In genomic region chr14:108664864-108665263, GRCm38 (mm10) we compare ENCODE assay signal across 22 mouse cellular contexts.
DNase-seq lines count a peak whose midpoint lies in the region; ATAC-seq and TF ChIP-seq lines count a peak whose summit lies in the region.
"Had no signal": no experiment of that assay in that cellular context is flagged by ENCODE, and none has a peak within 500 bp of the region (broad histone marks: within the 10 kb centered on the region; RNA-seq: fewer than 3 reads in every experiment).

No protein-coding gene starts in this region.

- no peak overlapping the region for H3ac ChIP-seq in myocyte (ENCODE audit: control insufficient read depth, insufficient read length)

- no peak for TF ChIP-seq EP300 in CH12.LX (IDR thresholded peaks at IDR 0.05; ENCODE audit: low read length)

- no peaks in the 10 kb centered on the region for H3K4me1 ChIP-seq in heart, embryonic 13.5 days
- no peaks in the 10 kb centered on the region for H3K4me1 ChIP-seq in hindbrain, embryonic 14.5 days (replicated peaks; ENCODE audit: control insufficient read depth, insufficient read depth, low read length)
- H3K4me1 ChIP-seq in hindbrain, postnatal 0 days (ENCODE audit: insufficient read depth, low read length), result no peaks in the 10 kb centered on the region
- no peaks in the 10 kb centered on the region for H3K4me1 ChIP-seq in CH12.LX (ENCODE audit: control insufficient read depth in 1 of 2, insufficient read depth in 2 of 2)
- H3K4me1 ChIP-seq: embryonic facial prominence, embryonic 10.5 days; forebrain, embryonic 13.5 days; hindbrain, embryonic 13.5 days had no signal

- no peaks in the 10 kb centered on the region for H3K27me3 ChIP-seq in heart, embryonic 13.5 days (replicated peaks)
- H3K27me3 ChIP-seq in hindbrain, embryonic 14.5 days (ENCODE audit: control insufficient read depth, insufficient read depth, low read length), result no peaks in the 10 kb centered on the region
- H3K27me3 ChIP-seq in hindbrain, postnatal 0 days (ENCODE audit: insufficient read depth, low read length), result no peaks in the 10 kb centered on the region
- H3K27me3 ChIP-seq in CH12.LX (replicated peaks) (no peaks in the 10 kb centered on the region), myocyte (ENCODE audit: control insufficient read depth, insufficient read depth, insufficient read length) (no peaks in the 10 kb centered on the region)
- H3K27me3 ChIP-seq: forebrain, embryonic 13.5 days; hindbrain, embryonic 13.5 days had no signal

- no peaks in the 10 kb centered on the region; the same call in 1 of the 2 replicates for H3K9me3 ChIP-seq in heart, embryonic 13.5 days
- H3K9me3 ChIP-seq in hindbrain, embryonic 14.5 days (ENCODE audit: control insufficient read depth, low read length), result no peaks in the 10 kb centered on the region
- H3K9me3 ChIP-seq in hindbrain, postnatal 0 days (ENCODE audit: low read length), result no peaks in the 10 kb centered on the region
- peaks cover 10% of the 10 kb centered on the region for H3K9me3 ChIP-seq in CH12.LX (replicated peaks; ENCODE audit: low read length)
- H3K9me3 ChIP-seq: embryonic facial prominence, embryonic 10.5 days; hindbrain, embryonic 13.5 days had no signal

- no peak overlapping the region for H3K9ac ChIP-seq in heart, embryonic 13.5 days
- no peak overlapping the region for H3K9ac ChIP-seq in hindbrain, embryonic 14.5 days
- no peak overlapping the region for H3K9ac ChIP-seq in hindbrain, postnatal 0 days (replicated peaks; ENCODE audit: low read length)
- H3K9ac ChIP-seq in CH12.LX (ENCODE audit: insufficient read depth, low read depth), result no peak overlapping the region
- H3K9ac ChIP-seq: forebrain, embryonic 13.5 days; forebrain, postnatal 0 days; hindbrain, embryonic 13.5 days had no signal

- DNase-seq in heart, adult 18-20 months, result no peak
- peak; percentile 22 for DNase-seq in hindbrain, embryonic 14.5 days (ENCODE audit: low spot score)
- DNase-seq in hindbrain, postnatal 0 days (ENCODE audit: low spot score), result no peak
- peak; percentile 9 for DNase-seq in CH12.LX (ENCODE audit: extremely low read depth)
- DNase-seq in cerebellum, postnatal 4 days (ENCODE audit: low spot score in 2 of 2), result no peak
- DNase-seq: adrenal gland, adult 8-10 months; adrenal gland, postnatal 36 days; cerebellum, adult 18-20 months; cerebellum, adult 9-11 months; cerebellum, postnatal 36 days; forebrain, postnatal 0 days; gastrocnemius, postnatal 36 days; heart, adult 2 months; heart, postnatal 10 days; kidney, adult 8-10 months had no signal

- dilution Hi-C loops in CH12.LX (cut with MboI; ENCODE audit: extremely low pct_ligation_motif_present, extremely low pct_unique_long_range_greater_than_20kb, low sequenced_read_pairs), result no loop called here

- no peak for ATAC-seq in heart, embryonic 13.5 days (ENCODE audit: extremely low read depth, insufficient number of reproducible peaks, low FRiP score, low TSS enrichment)
- ATAC-seq in hindbrain, embryonic 14.5 days (ENCODE audit: low FRiP score), result no peak
- no peak for ATAC-seq in hindbrain, postnatal 0 days
- ATAC-seq: forebrain, embryonic 13.5 days; forebrain, postnatal 0 days; intestine, postnatal 0 days had no signal

- no peak for TF ChIP-seq RAD21 in CH12.LX (IDR thresholded peaks at IDR 0.05; ENCODE audit: low read depth, low read length)

- in situ Hi-C loops in CH12.LX (cut with MboI; ENCODE audit: low pct_ligation_motif_present, low pct_unique_long_range_greater_than_20kb, low sequenced_read_pairs), result no loop called here

- H3K4me2 ChIP-seq in heart, embryonic 13.5 days, result 0 out of 2 replicates have a peak overlapping the region, but pooled peaks have one; percentile 13
- no peak overlapping the region for H3K4me2 ChIP-seq in hindbrain, embryonic 14.5 days (replicated peaks)
- no peak overlapping the region for H3K4me2 ChIP-seq in hindbrain, postnatal 0 days (ENCODE audit: low read depth, low read length)
- no peak overlapping the region for H3K4me2 ChIP-seq in CH12.LX (ENCODE audit: insufficient read depth, low read depth, poor library complexity, severe bottlenecking)
- H3K4me2 ChIP-seq in myocyte (ENCODE audit: low read depth), result peak overlapping the region; percentile 78
- H3K4me2 ChIP-seq: forebrain, embryonic 13.5 days; hindbrain, embryonic 13.5 days had no signal

- no peak overlapping the region for H3K4me3 ChIP-seq in heart, embryonic 13.5 days
- H3K4me3 ChIP-seq in hindbrain, embryonic 14.5 days (replicated peaks; ENCODE audit: low read length), result no peak overlapping the region
- H3K4me3 ChIP-seq in hindbrain, postnatal 0 days (ENCODE audit: low read length), result no peak overlapping the region
- H3K4me3 ChIP-seq in CH12.LX (replicated peaks in 1 of 3; ENCODE audit: low read depth in 2 of 3, low read length in 2 of 3, poor library complexity in 1 of 3) (no peak overlapping the region), myocyte (no peak overlapping the region)
- H3K4me3 ChIP-seq: embryonic facial prominence, embryonic 10.5 days; forebrain, embryonic 13.5 days; heart, adult 2 months; hindbrain, embryonic 13.5 days had no signal

- no peaks in the 10 kb centered on the region for H3K79me2 ChIP-seq in CH12.LX (replicated peaks; ENCODE audit: control insufficient read depth, extremely low read depth, insufficient read depth, poor library complexity, severe bottlenecking)
- H3K79me2 ChIP-seq in myocyte (ENCODE audit: control insufficient read depth, insufficient read depth), result no peaks in the 10 kb centered on the region

- 68% methylated on average over 6 of the region's 6 CpGs for WGBS in heart, embryonic 13.5 days
- WGBS in hindbrain, embryonic 14.5 days, result 86% methylated on average over 6 of the region's 6 CpGs
- 88% methylated on average over 6 of the region's 6 CpGs for WGBS in hindbrain, postnatal 0 days

- TF ChIP-seq POLR2A in CH12.LX (IDR thresholded peaks at IDR 0.05; ENCODE audit: low read depth, low read length) (no peak), myocyte (IDR thresholded peaks at IDR 0.05; ENCODE audit: insufficient read length, low read depth) (no peak)

- no peaks in the 10 kb centered on the region for H3K36me3 ChIP-seq in heart, embryonic 13.5 days
- H3K36me3 ChIP-seq in hindbrain, embryonic 14.5 days (replicated peaks; ENCODE audit: control insufficient read depth, insufficient read depth), result no peaks in the 10 kb centered on the region
- no peaks in the 10 kb centered on the region for H3K36me3 ChIP-seq in hindbrain, postnatal 0 days (ENCODE audit: insufficient read depth, low read length)
- no peaks in the 10 kb centered on the region for H3K36me3 ChIP-seq in CH12.LX (replicated peaks in 1 of 2; ENCODE audit: control insufficient read depth in 1 of 2, insufficient read depth in 1 of 2, low read length in 1 of 2)
- H3K36me3 ChIP-seq in myocyte (ENCODE audit: control insufficient read depth, insufficient read depth), result no peaks in the 10 kb centered on the region
- H3K36me3 ChIP-seq: embryonic facial prominence, embryonic 10.5 days; G1E; hindbrain, embryonic 13.5 days had no signal

- no peak overlapping the region for H3K27ac ChIP-seq in heart, embryonic 13.5 days (replicated peaks)
- H3K27ac ChIP-seq in hindbrain, embryonic 14.5 days, result no peak overlapping the region
- no peak overlapping the region for H3K27ac ChIP-seq in hindbrain, postnatal 0 days
- H3K27ac ChIP-seq in CH12.LX (ENCODE audit: insufficient read depth, low read depth), result no peak overlapping the region
- H3K27ac ChIP-seq: embryonic facial prominence, embryonic 10.5 days; forebrain, embryonic 13.5 days; heart, adult 2 months; hindbrain, embryonic 13.5 days had no signal

- TF ChIP-seq CTCF in hindbrain, postnatal 0 days (IDR thresholded peaks at IDR 0.05; ENCODE audit: low read depth), result no peak
- TF ChIP-seq CTCF in CH12.LX (conservative IDR thresholded peaks at IDR 0.05 in 1 of 2, IDR thresholded peaks at IDR 0.05 in 1 of 2; ENCODE audit: low read depth in 2 of 2, low read length in 2 of 2), result no peak

TF ChIP-seq in CH12.LX, 34 proteins besides CTCF, POLR2A, EP300 and RAD21:
- TF ChIP-seq MEF2A (IDR thresholded peaks at IDR 0.05; ENCODE audit: borderline replicate concordance, low read depth, low read length) (peak; percentile 87), BHLHE40 (IDR thresholded peaks at IDR 0.05; ENCODE audit: low read depth, low read length) (no peak), IRF4 (IDR thresholded peaks at IDR 0.05; ENCODE audit: low read depth, low read length) (peak; percentile 60; the same call in 1 of the 2 replicates), JUN (IDR thresholded peaks at IDR 0.05; ENCODE audit: insufficient read depth, low read depth, low read length) (no peak)

TF ChIP-seq in myocyte, 11 proteins besides CTCF, POLR2A, EP300 and RAD21:
- TF ChIP-seq CEBPB (IDR thresholded peaks at IDR 0.05; ENCODE audit: insufficient read depth, poor library complexity, severe bottlenecking) (no peak), TCF3 (IDR thresholded peaks at IDR 0.05; ENCODE audit: insufficient read length, low read depth) (no peak), MAX (IDR thresholded peaks at IDR 0.05; ENCODE audit: low read depth) (no peak), REST (IDR thresholded peaks at IDR 0.05; ENCODE audit: insufficient read depth, insufficient read length) (no peak), E2F4 (IDR thresholded peaks at IDR 0.05; ENCODE audit: insufficient read depth) (no peak), USF1 (IDR thresholded peaks at IDR 0.05; ENCODE audit: low read depth) (no peak), MYOD1 (IDR thresholded peaks at IDR 0.05; ENCODE audit: control insufficient read depth in 1 of 3, insufficient read length in 2 of 3, low read depth in 2 of 3) (no peak), TCF12 (IDR thresholded peaks at IDR 0.05; ENCODE audit: insufficient read depth, poor library complexity, severe bottlenecking) (no peak), POLR2AphosphoS2 (IDR thresholded peaks at IDR 0.05; ENCODE audit: insufficient read length, low read depth) (no peak), SRF (IDR thresholded peaks at IDR 0.05; ENCODE audit: control insufficient read depth, insufficient read length, low read depth) (no peak)

Comparison
In these comparisons a context has a peak if more than half of its experiments do, and no peak if none do; other contexts are left out.
1. DNase-seq: peak in hindbrain, embryonic 14.5 days (single experiment) and CH12.LX (single experiment); none in heart, adult 18-20 months (0 of 2), hindbrain, postnatal 0 days (single experiment) and cerebellum, postnatal 4 days (0 of 2).
2. H3K4me2 ChIP-seq: peak in heart, embryonic 13.5 days (single experiment) and myocyte (single experiment); none in hindbrain, embryonic 14.5 days (single experiment), hindbrain, postnatal 0 days (single experiment) and CH12.LX (single experiment).